Mouse (Mus musculus) lung, postnatal 10 days (tissue): ENCODE results near the gene Mast3.

Experiments
- DNase-seq: peaks from one replicate; pipeline ENCODE4 v3.0.0; 2021

Mast3 gene

GRCm38 (mm10) chr8:70804481-70805206 is at the start of gene Mast3:
Gene Mast3 (minus strand): TSS chr8:70805054.
- peak; percentile 93 for DNase-seq

DNA sequence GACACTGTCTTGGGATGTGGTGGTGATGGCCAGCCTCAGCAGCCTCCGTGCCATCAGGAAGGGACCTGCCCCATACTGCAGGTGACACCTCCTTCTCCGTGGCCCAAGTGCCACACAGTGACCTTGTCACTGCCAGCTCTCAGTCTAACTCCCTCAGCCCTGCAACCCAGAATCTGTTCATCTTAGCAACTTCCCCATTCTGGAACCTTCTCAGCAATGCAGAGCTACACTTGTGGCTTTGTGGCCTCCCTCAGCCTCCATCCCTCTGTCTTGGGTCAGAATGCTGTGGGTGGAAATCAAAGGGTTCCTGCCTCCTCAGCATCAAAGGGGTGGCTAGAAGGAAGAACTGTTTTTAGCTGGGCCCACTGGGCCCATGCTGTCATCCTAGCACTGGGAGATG is 49.0 kb upstream of the Mast3 start:
- no peak for DNase-seq

- DNase-seq = no peak
Observed at GRCm38 (mm10) chr8:70852595-70853231, 47.9 kb upstream of the Mast3 start.

DNA sequence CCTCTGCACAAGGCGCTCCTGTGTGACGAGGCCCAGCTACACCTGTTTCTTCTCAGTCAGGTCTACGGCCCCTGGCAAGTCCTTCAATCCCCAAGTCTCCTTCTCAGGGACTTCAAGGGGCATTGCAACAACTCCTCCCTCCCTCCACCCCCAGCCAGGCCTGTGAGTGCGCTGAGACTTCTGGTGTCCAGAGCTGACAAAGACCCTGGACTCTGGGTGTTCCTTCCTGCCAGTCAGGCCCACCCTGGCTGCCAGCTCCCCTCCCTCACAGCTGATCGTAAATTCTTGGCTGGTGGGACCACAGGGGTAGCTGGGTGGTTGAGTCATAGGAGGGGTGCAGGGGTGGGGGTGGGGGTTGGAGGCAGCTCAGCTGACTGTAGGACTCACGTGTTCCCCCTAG is 47.0 kb upstream of the Mast3 start:
- no peak for DNase-seq

GRCm38 (mm10) chr8:70850947-70851346 is 46.1 kb upstream of the Mast3 start:
- no peak for DNase-seq

DNA sequence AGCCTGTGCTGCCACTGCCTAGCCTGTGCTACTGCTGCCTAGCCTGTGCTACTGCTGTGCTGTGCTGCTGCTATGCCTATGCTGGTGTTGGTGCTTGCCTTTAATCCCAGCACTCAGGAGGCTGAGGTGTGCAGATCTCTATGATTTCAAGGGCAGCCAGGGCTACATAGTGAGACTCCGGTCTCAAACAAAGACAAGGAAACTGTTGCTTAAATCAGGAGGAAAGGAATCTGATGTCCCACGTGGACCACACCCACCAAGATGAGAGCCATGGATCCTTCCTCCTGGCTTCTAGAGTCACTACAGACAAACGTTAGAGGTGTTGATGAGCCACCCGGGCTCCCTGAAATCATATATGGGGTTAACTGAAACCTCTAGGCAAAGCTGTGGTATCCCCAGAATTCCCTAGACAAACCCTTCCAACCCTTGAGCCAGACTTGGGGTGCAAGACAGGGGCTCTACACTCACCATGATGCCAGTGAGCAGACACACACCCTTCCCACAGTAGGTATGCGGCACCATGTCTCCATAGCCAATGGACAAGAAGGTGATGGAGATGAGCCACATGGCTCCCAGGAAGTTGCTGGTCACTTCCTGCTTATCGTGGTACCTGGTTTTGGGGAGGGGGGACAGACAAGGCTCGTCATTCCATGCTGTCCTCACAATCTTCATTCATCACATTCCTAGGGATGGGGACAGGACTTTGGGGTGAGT is 45.4 kb upstream of the Mast3 start:
- no peak for DNase-seq

GRCm38 (mm10) chr8:70849333-70849990 is 44.6 kb upstream of the Mast3 start:
- DNase-seq = no peak

DNA sequence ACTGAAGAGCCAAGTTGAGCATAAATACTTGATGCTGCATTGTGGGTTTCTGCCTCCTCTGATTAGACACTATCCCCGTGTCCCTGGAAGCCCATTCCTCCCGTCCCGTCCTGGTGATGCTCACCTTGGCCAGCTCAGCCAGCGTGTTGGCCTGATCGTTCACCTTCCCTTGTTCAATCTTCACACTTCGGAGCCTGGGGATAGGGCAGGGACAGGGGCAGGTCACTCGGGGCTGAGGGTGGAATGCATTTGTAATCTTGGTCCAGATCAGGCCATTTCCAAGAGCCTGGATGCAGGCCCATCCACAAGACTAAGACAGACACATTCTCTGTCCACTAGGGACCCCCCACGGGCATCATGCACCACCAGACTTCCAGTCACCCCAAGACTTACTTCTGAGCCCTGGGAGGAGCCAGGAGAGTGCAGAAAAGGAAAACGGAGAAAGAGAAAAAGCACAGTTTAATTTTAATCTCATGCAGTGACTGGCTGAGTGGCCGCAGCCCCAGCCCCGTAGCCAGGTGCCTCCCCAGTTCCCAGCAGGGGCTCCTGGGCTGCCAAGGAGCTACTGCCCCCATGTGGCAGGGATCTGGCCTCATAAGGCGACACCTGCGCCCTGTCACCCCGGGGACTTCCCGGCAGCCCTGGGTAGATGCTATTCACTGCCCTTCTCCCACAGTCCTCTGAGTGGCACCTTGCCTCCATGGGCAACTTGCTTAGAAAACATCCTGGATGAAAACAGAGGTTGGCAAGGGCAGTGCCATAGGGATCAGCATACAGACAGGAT is 41.7 kb upstream of the Mast3 start:
- DNase-seq = no peak

DNA sequence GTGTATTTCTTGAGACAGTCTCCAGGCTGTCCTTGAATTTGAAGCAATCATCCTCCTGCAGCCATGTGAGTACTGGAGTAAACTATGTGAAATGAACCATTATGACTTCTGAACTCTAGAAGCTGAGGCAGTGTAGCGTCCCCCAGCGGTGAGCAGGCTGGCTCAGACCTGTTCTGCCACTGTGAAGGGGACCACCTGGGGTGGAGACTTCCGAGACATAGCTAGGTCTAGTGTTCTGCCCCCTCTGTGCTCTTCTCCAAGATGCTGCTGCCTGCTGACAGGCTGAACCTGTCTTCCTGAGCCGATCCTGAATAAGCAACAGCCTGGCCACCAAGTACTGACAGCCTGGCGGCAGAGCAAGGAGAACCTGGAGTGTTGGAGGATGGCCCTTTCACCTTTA is 40.3 kb upstream of the Mast3 start:
- DNase-seq = no peak

DNA sequence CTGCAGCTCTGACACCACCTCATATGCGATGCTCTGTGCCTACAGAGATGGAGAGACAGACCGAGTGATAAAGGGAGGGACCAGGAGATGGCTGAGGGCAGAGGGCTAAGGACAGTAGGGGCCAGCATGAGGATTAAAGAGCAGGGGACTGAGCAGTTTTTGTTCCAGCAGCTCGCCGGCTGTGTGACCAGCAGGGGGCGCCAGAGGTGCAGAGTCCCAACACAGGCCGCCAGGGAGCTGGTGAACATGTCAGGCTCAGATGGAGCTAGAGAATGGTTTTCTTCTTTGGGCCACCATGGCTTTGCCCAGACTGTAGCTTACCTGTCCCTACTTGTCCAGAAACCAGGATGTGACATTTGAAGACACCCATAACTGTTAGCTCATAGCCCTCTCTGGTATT is 39.7 kb upstream of the Mast3 start:
- peak; percentile 94 for DNase-seq

GRCm38 (mm10) chr8:70843941-70844340 is 39.1 kb upstream of the Mast3 start:
- DNase-seq = no peak

DNA sequence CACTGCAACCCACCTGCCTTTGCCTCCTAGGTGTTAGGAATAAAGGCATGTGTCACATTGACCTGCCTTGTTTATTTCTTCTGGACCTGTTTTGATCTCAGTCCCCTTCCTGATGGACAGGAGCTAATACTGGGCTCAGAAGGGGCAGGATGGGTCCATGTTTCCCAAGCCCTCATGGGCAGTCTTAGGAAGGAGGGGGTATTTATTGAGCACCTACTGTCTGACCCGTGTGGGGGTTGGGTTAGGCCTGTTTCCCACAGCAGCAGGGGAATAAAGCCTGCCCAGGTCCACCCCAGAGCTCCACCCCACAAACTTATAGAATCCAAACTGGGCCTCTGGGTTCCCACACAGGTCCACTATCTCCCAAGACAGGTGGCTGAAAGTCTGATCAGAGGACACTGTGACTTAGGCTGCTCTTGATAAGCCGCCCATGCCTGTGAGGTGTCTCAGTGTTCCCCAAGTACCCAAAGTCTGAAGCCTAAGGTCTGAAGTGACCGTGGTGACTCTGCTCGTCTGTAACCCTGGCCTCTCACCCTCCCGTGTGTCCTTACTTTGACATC is 38.4 kb upstream of the Mast3 start:
- no peak for DNase-seq

DNA sequence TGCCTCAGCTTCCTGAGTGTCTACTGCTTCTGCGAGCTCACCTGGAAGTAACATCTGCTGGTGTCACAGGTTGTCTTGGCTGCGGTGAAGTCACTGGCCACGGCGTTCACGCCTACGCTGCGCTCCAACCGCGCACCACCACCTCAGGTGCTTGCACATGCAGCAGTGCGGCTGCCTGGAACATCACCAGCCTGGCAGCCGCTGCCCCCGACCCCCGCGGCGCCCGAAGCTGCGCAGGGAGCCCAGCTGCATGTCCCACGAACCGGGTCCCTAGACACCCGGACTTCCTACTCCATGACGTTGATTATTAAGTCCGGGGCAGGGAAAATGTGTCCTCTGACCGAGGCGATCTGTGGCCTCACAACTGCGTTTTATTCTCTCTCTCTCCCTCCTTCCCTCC is 37.6 kb upstream of the Mast3 start:
- DNase-seq = no peak

DNA sequence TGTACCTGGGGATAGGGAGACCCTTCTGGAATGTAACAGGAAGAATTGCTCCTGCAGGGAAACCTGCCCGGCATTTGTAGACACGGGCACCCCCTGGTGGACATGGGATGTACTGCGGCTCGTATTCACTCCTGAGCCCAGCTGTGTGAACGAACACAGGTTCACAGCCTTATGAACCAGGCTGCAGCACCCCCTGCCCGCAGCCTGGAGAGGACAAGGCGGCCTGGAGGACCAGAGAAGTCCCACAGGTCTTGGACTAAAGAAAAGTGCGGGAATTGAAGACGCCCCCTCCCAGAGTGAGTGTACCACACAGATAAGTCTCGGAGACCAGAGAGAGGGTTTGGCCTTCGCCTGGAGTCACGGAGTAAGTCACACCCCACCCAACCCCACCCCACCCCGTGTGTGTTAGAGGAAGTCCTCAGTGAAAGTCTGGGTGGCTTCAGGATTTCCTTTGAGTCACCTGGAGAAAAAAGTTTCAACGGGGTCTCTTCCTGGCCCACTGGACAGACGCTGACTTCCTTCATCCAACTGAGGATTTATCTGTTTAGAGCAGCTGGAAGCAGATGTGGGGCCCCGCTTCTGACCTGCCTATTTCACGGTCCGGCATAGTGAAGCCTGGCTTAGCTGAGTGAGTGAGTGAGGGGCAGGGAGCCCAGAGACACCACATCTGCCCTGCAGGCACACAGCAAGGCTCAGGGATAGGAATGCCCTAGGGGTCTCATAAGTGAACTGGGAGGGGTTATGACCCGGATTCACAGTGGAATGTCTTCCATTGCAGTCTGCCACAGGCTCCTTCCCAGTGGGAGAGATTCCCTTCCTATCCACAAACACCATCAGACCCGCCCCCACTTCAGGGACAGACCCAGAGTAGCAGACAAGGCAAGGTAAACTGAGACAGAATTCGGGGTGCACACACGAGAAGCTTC is 36.6 kb upstream of the Mast3 start:
- peak; percentile 93 for DNase-seq

DNA sequence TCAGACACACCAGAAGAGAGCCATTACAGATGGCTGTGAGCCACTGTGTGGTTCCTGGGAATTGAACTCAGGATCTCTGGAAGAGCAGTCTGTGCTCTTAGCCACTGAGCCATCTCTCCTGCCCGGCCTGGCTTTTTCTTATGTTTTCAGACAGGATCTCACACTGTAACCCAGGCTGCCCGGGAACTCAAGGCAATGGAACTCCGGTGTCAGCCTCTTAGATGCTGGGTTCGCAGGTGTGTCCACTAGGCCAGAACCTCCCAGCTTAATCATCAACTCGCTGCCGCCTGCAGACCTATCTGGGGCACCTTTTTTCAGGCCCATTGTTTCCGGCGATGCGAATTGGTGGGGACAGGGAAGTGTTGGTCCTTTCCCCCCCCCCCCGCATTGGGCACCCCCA is 35.7 kb upstream of the Mast3 start:
- no peak for DNase-seq

- peak; percentile 100 for DNase-seq
Observed at GRCm38 (mm10) chr8:70839408-70840351, 34.8 kb upstream of the Mast3 start, which contains the start of gene Arrdc2. Gene Arrdc2 (minus strand): TSS chr8:70839720.

DNA sequence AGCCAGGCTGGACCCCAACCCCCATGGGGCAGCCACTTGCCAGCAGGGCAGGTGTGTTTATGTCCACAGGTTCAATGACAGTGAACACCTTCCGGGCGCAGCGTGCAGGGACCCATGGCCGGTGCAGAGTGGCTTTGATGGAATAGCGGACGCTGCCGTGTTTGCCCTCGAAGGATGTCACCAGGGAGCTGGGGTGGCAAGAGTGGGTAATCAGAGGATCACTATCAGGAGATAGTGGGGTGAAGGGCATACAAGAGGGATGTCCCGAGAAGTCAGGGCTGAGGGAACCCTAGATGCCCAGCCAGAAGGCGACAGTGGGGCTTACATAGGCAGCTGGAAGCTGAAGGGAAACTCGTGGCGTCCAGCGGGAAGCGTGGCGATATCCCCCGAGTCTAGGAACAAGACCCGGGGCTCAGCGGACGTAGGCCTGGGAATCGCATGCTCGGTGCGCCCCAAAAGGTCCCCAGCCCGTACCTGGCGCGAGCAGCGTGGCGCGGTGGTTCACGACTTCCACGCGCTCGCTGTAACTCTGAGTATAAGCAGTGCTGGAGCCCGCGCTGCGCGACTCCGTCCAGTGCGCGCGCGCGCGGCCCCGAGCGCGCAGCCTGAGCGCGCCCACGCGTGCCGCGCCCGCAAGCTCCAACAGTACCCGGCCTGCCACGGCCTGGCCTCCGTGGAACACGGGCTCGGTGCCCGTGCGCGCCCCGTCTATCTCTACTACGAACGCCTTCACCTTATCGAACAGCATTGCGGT is 34.0 kb upstream of the Mast3 start:
- DNase-seq = peak; percentile 30

DNA sequence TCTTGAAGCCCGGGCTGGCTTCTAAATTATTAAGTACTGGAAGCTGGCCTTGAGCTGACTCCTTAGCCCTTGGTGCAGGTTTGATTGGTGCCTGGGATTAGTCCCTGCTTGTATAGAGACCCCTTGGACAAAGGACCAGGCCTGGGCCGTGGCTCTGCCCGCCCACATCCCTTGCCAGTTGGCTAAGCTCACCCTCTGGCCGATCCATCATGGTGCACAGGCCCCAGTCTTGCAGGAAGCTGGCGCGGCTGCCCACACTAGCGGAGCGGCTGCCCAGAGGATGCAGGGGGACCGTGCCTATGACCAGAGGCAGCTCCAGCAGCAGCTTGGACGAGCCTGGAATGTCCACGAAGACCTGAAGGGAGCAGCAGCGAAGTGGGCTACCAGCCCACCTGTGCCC is 31.8 kb upstream of the Mast3 start:
- no peak for DNase-seq

- DNase-seq = no peak
Observed at GRCm38 (mm10) chr8:70834071-70834470, 29.2 kb upstream of the Mast3 start.
